In genomic region chr6:147954967-147955830, GRCm38 (mm10) we compare ENCODE assay signal across 8 mouse cellular contexts.
A peak's percentile ranks its signal among the peaks of the same experiment; 100 is the strongest.
DNase-seq lines count a peak whose midpoint lies in the region; TF ChIP-seq lines count a peak whose summit lies in the region.

No protein-coding gene starts in this region.

- whole genome bisulfite sequencing in lung, adult 2 months, result 56% methylated on average over 7 of the region's 7 CpGs

- no peak for TF ChIP-seq POLR2A in lung, adult 2 months (IDR thresholded peaks at IDR 0.05; ENCODE audit: borderline replicate concordance, extremely low read depth, low read depth, low read length)

- DNase-seq in cerebellum, postnatal 10 days, result peak; percentile 15 to 24
- no peak for DNase-seq in cerebellum, postnatal 25 days
- DNase-seq in lung, adult 2 months, result peak; percentile 14
- no peak for DNase-seq in lung, postnatal 14 days
- DNase-seq in kidney, adult 18-20 months, result peak; percentile 33
- peak; percentile 44 for DNase-seq in skeletal muscle tissue, adult 2 months (ENCODE audit: low read depth, low spot score)
- no peak for DNase-seq in left cerebral cortex, postnatal 25 days (ENCODE audit: low spot score in 2 of 2)
- DNase-seq in gastrocnemius, postnatal 36 days, result no peak

- no peak overlapping the region for H3K4me3 ChIP-seq in lung, adult 2 months (replicated peaks; ENCODE audit: extremely low read depth, low read depth, low read length)

- no peak for TF ChIP-seq CTCF in lung, adult 2 months (IDR thresholded peaks at IDR 0.05; ENCODE audit: insufficient read depth, low read length)

- H3K4me1 ChIP-seq in lung, adult 2 months (ENCODE audit: control insufficient read depth, insufficient read depth, low read length), result no peaks in the 10 kb centered on the region

- intact Hi-C loops in left cerebral cortex, postnatal 25 days (cut with DNase I), result loop anchor here (5.0 to 10.0 kb wide), 4 partner anchors 138 to 1130 kb away; partner anchors contain the start of gene Pthlh
- intact Hi-C loops in gastrocnemius, postnatal 36 days (cut with DNase I), result no loop called here

Comparison
In these comparisons a context has a peak if more than half of its experiments do, and no peak if none do; other contexts are left out.
1. DNase-seq: peak in cerebellum, postnatal 10 days (2 of 2), lung, adult 2 months (single experiment), kidney, adult 18-20 months (single experiment) and skeletal muscle tissue, adult 2 months (single experiment); none in cerebellum, postnatal 25 days (0 of 2), lung, postnatal 14 days (single experiment), left cerebral cortex, postnatal 25 days (0 of 2) and gastrocnemius, postnatal 36 days (0 of 2).